8 mouse cellular contexts compared by ENCODE assay signal in the genomic region with DNA sequence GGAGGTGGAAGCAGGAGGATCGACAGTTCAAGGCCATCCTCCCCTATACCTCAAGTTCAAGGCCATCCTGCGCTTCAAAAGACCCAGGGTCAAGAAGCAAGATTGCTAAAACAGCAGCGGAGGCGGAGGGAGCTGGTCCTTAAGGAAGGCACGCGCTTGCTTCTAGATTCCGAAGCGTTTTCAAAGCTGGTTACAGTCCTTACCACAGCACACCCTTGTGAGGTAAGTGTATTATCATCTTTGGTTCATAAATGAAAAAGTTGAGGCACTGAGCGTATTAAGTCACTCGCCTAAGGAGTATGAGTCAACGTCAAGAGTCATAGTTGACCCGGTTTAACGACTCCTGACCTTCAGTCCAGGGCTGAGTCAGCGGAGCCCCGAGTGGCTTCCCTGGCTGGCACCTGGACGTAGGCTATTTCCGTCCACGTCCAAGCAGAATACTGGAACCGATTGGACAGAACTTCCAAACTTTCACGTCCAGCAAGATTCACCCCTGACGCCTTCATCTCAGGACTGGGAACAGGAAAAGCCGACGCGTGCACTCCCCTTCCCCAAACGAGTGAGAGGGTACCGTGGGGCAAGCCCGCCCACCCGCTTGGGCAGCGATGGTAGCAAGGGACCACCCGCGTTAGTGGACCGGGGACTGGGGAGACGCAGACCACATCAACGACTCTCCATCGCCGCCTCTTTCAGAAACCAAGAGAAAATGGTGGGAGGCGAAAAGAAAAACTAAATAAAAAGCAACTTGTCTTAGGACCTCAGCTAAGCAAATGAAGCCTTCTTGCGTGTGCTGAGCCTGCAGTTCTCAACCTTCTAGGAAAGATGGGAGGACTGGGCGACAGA. TPM values are rescaled to one million over a fixed set of nuclear protein-coding genes. Genes with fewer than 3 reads are reported as not detected.
DNase-seq lines count a peak whose midpoint lies in the region; ATAC-seq and TF ChIP-seq lines count a peak whose summit lies in the region.

A gene (plus strand): TSS at position 107 of the 843 bp plus-strand sequence.

- H3K9ac ChIP-seq in hindbrain, embryonic 15.5 days = peak within 1 kb of the TSS; percentile 47

- peak; percentile 92 for DNase-seq in Patski (ENCODE audit: low read depth, low spot score)
- peak; percentile 6 to 13 for DNase-seq in cerebellum, adult 2 months
- peak; percentile 89 for DNase-seq in gastrocnemius, adult 2 months
- DNase-seq in left cerebral cortex, adult 8-10 months (ENCODE audit: low spot score in 2 of 2) = peak in 1 of 2 experiments; percentile 38
- peak; percentile 6 to 15 for DNase-seq in right cerebral cortex, postnatal 36 days (ENCODE audit: low spot score in 2 of 2)
- DNase-seq in retina, embryonic 14.5 days (ENCODE audit: low spot score) = no peak

- H3K4me3 ChIP-seq in cerebellum, adult 2 months (replicated peaks; ENCODE audit: insufficient read depth, low read depth, low read length) = peak within 1 kb of the TSS; percentile 49
- peak within 1 kb of the TSS; percentile 95 for H3K4me3 ChIP-seq in gastrocnemius, adult 2 months
- peak within 1 kb of the TSS; percentile 95 for H3K4me3 ChIP-seq in hindbrain, embryonic 15.5 days
- H3K4me3 ChIP-seq in macrophage (ENCODE audit: inconsistent target) = peak within 1 kb of the TSS; percentile 53

- H3K79me2 ChIP-seq in macrophage (ENCODE audit: inconsistent target) = peaks cover 35% of the 10 kb centered on the region

- peak; percentile 63 for ATAC-seq in Patski
- ATAC-seq in hindbrain, embryonic 15.5 days (ENCODE audit: low FRiP score, low read depth) = peak; percentile 43

- CTCF ChIA-PET in Patski (lab: Charles Lee) = interaction anchor here (0.7 to 2.6 kb wide), 7 partner anchors 10 to 70 kb away, joined by 4 to 20 read pairs (median 5); no protein-coding TSS in a partner anchor

- no peaks in the 10 kb centered on the region for H3K4me1 ChIP-seq in cerebellum, adult 2 months (ENCODE audit: control insufficient read depth, insufficient read depth, low read length)
- H3K4me1 ChIP-seq in hindbrain, embryonic 15.5 days (replicated peaks) = peaks cover 22% of the 10 kb centered on the region

- 7% methylated on average over 39 of the region's 39 CpGs for WGBS in cerebellum, adult 2 months
- WGBS in hindbrain, embryonic 15.5 days = 2% methylated on average over 39 of the region's 39 CpGs
- WGBS in macrophage (ENCODE audit: missing documents) = 6% methylated on average over 39 of the region's 39 CpGs

- intact Hi-C loops in gastrocnemius, adult 2 months (cut with DNase I) = loop anchor here (2.0 kb wide), 1 partner anchor 25 kb away; no protein-coding TSS in a partner anchor

- no peaks in the 10 kb centered on the region for H3K27me3 ChIP-seq in Patski
- no peaks in the 10 kb centered on the region for H3K27me3 ChIP-seq in cerebellum, adult 2 months (ENCODE audit: control insufficient read depth, insufficient read depth, low read length)
- no peaks in the 10 kb centered on the region for H3K27me3 ChIP-seq in hindbrain, embryonic 15.5 days

- H3K9me3 ChIP-seq in hindbrain, embryonic 15.5 days = no peaks in the 10 kb centered on the region

- H3K4me2 ChIP-seq in hindbrain, embryonic 15.5 days = peak within 1 kb of the TSS; percentile 83

- H3K27ac ChIP-seq in cerebellum, adult 2 months (ENCODE audit: insufficient read depth, low read length) = peak within 1 kb of the TSS; percentile 15; the same call in 1 of the 2 replicates
- H3K27ac ChIP-seq in gastrocnemius, adult 2 months = peak within 1 kb of the TSS; percentile 98
- peak within 1 kb of the TSS; percentile 75 for H3K27ac ChIP-seq in hindbrain, embryonic 15.5 days (replicated peaks)
- peak within 1 kb of the TSS; percentile 99 for H3K27ac ChIP-seq in macrophage

- no peaks in the 10 kb centered on the region for H3K36me3 ChIP-seq in hindbrain, embryonic 15.5 days
- H3K36me3 ChIP-seq in macrophage (ENCODE audit: inconsistent target) = no peaks in the 10 kb centered on the region

- TF ChIP-seq CTCF in Patski (IDR thresholded peaks at IDR 0.05) = no peak
- no peak for TF ChIP-seq CTCF in cerebellum, adult 2 months (IDR thresholded peaks at IDR 0.05; ENCODE audit: borderline replicate concordance, insufficient read depth, low read depth, low read length)
- TF ChIP-seq CTCF in gastrocnemius, adult 2 months (IDR thresholded peaks at IDR 0.05) = no peak

- POLR2A ChIA-PET in Patski (lab: Charles Lee) = interaction anchor here (0.5 to 1.2 kb wide), 8 partner anchors 17 to 106 kb away, joined by 3 to 14 read pairs (median 4); a partner anchor contains a TSS

- no peak for TF ChIP-seq POLR2A in cerebellum, adult 2 months (IDR thresholded peaks at IDR 0.05; ENCODE audit: borderline replicate concordance, insufficient read depth, low read length)

- in situ Hi-C loops in Patski (cut with MboI; ENCODE audit: low pct_unique_long_range_greater_than_20kb) = no loop called here

RNA-seq across cellular contexts. Expression of the gene that starts here (rescaled TPM):
- 347 TPM for polyA plus RNA-seq in Patski (2021)
- polyA plus RNA-seq in cerebellum, adult 2 months (2012; rRNA removed) = 137 and 138 TPM in 2 replicates
- total RNA-seq in gastrocnemius, adult 2 months (2021) = 100 to 1,000 TPM; 128 to 156 TPM
- polyA plus RNA-seq in hindbrain, embryonic 15.5 days (2015; fragmentation: Nextera tagmentation; extraction: Ambion mirVana) = 351 and 363 TPM in 2 replicates
- 100 to 1,000 TPM; 200 to 212 (median 205) TPM for total RNA-seq in left cerebral cortex, adult 8-10 months (2022)
- total RNA-seq in macrophage (2018; cell fraction: chromatin; rRNA removed) = 100 to 1,000 TPM in 2 of 26 experiments, 10 to 100 TPM in 24; 18.7 to 150 (median 37.0) TPM
- 100 to 1,000 TPM in 11 of 26 experiments, 10 to 100 TPM in 15; 60.9 to 124 (median 88.6) TPM for total RNA-seq in macrophage (2018; cell fraction: cytosol; rRNA removed)
- 100 to 1,000 TPM in 2 of 26 experiments, 10 to 100 TPM in 24; 20.7 to 114 (median 38.6) TPM for total RNA-seq in macrophage (2018; cell fraction: nucleus; rRNA removed)
- polyA plus RNA-seq in macrophage (2018) = 68.5 to 182 TPM (median 95.8 TPM) in 3 replicates

Comparison
In these comparisons a context has a peak if more than half of its experiments do, and no peak if none do; other contexts are left out.
1. H3K27ac ChIP-seq: peak in every context shown above with its lines; median percentile 99 in macrophage; 98 in gastrocnemius, adult 2 months; 75 in hindbrain, embryonic 15.5 days; 15 in cerebellum, adult 2 months.